Mouse (Mus musculus): ENCODE measurements around the gene Prss44.
A peak's percentile ranks its signal among the peaks of the same experiment; 100 is the strongest.
"Not testable (repeated sequence)": the region's sequence is repeated elsewhere in the genome, so short reads cannot be mapped to it uniquely, and the experiment has no call there.

The Prss44 gene

DNA sequence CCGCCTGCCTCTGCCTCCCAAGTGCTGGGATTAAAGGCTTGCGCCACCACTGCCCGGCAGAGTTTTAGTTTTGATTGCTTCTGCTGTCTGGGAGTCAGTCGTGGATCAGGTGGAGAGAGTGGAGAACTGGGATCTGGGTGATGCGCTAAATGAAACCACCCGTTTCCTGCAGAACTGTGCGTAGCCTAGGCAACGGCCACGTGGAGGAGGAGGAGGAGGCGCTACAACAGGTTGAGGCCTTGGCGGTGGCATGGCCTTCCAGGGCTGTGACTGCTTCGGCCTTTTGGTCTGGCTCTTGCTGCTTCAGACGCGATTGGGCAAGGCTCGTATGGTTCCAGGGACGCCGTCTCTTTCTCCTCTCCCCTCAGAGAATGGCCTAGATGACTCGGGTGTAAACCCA lies at the start of gene Prss44:
Prss44 (plus strand) TSS at position 206 of the 400 bp plus-strand sequence.
- no peak for DNase-seq (ENCODE audit: low read depth)

GRCm38 (mm10) chr9:110772336-110772735 lies 41.5 kb upstream of the Prss44 start:
- no peak for DNase-seq (ENCODE audit: low read depth)

- DNase-seq (ENCODE audit: low read depth), result no peak
These were observed 39.2 kb upstream of the Prss44 start for GRCm38 (mm10) chr9:110774403-110775268.

GRCm38 (mm10) chr9:110775269-110776022 lies 38.3 kb upstream of the Prss44 start:
- no peak for DNase-seq (ENCODE audit: low read depth)

- DNase-seq (ENCODE audit: low read depth), result no peak
These were observed 35.7 kb upstream of the Prss44 start for GRCm38 (mm10) chr9:110778100-110778499.

DNA sequence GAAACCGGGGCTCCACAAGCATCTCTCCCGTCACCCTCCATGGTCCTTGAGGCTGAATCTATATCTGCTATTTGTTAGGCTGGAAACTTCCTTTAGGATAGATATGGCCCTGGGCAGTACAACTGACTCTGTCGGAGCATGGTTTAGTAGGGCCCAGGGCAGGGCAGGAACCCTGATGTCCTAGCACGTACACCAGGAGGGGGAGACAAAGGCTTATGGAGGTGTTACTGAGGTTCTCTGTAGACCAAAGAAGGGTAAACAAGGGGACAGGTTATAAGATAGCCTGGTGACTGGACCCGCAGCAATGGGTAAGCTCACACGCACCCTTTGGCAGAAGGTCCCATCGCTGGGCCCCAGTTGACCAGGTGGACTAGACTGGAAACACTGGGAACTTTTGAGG lies 35.2 kb upstream of the Prss44 start:
- no peak for DNase-seq (ENCODE audit: low read depth)

DNA sequence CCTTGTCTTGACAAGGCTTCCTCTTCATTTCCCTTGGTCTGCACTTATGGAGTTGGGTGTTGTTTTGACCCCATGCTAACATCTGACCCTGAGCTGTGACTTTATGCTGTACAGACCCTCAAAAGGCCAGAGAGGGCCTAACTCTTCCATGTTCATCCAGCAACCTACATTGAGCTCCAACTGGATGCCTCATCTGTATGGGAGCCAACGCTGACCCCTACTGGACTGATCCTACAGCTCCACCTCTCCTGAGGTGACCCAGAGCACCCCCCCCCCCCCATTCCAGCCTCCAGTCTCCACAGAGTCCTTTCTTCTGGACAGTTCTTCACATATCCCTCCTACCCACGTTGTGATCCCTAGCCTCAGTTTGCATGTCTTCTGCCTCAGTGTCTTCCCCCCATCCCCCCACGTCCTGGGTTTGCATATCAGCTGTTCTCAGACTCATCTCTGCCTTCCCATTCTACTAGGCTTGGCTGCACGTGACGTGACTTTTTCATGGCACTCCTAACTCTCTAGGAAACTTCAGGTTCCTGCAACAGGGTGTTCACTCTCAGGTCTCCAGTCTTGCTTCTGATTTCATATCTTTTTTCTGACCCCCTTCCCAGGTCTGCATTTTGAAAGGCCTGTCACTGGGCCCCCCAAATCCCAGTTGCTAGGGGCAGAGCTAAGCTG lies 34.4 kb upstream of the Prss44 start:
- no peak for DNase-seq (ENCODE audit: low read depth)

- DNase-seq (ENCODE audit: low read depth), result peak; percentile 87
These were observed 32.5 kb upstream of the Prss44 start for GRCm38 (mm10) chr9:110781256-110781721.

DNA sequence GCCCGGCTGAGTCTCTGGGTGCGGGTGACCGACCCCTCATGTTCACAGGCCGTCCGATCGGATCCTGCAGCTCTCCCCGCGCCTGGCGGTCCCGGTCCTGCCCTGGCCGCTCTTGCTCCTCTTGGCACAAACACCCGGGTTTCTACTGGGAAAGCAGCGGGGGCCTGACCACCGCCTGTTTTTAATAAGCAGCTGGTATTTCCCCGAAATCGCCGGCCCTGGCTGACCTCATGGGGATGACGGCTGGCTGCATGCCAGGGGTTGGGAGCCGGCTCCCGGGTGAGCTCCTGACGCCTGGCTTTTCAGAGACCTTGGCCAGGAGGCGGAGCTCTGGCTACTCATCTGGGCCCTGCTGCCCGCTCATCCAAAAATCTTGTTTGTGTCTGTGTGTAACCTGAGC lies 32.1 kb upstream of the Prss44 start:
- peak; percentile 96 for DNase-seq (ENCODE audit: low read depth)

DNA sequence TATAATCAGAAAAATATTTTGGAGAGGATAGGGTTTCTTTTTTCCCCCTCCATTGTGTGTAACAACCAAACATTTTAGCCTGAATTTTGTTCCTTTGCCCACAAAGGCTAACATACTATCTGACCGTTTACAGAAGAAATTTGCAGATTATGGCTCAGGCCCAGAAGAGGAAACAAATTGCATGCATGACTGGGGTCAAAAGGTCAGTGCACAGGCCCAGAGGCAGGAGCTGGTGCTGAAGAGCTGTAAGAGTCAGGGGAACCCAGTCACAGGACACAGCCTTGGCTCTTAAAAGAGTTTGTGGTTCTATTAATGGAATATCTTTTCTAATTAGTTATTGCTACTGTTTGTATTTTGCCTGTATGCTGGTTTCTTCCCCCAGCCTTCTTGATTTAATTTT lies 30.2 kb upstream of the Prss44 start:
- DNase-seq (ENCODE audit: low read depth), result no peak

DNA sequence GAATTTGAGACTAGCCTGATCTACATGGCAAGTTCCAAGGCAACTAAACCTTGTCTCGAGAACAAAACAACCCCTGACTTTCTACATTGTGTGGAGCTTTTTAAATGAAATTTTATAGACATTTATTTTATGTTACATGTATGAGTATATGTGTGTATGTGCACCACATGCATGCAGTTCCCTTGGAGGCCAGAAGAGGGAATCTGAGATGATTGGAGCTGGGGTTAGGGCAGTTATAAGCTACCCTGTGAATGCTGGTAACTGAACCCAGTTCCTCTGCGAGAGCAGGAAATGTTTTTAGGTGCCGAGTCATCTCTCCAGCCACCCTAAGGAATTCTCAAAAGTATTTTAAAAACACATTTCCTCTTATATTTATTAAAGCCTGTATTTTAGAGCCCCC lies 25.6 kb upstream of the Prss44 start:
- no peak for DNase-seq (ENCODE audit: low read depth)

- peak; percentile 83 for DNase-seq (ENCODE audit: low read depth)
These were observed 23.3 kb upstream of the Prss44 start for GRCm38 (mm10) chr9:110790462-110790861.

- DNase-seq (ENCODE audit: low read depth), result no peak
These were observed 16.8 kb upstream of the Prss44 start for GRCm38 (mm10) chr9:110797013-110797412.

GRCm38 (mm10) chr9:110797866-110798265 lies 15.9 kb upstream of the Prss44 start, which contains the start of gene Prss42:
Prss42 (plus strand) TSS chr9:110798166.
- no peak for DNase-seq (ENCODE audit: low read depth)

- no peak for DNase-seq (ENCODE audit: low read depth)
These were observed 12.8 kb upstream of the Prss44 start for GRCm38 (mm10) chr9:110800834-110801479.

GRCm38 (mm10) chr9:110803294-110803693 lies 10.5 kb upstream of the Prss44 start:
- DNase-seq (ENCODE audit: low read depth), result no peak

- DNase-seq (ENCODE audit: low read depth), result no peak
These were observed 3.7 kb upstream of the Prss44 start for GRCm38 (mm10) chr9:110810051-110810450.

- DNase-seq (ENCODE audit: low read depth), result not testable (repeated sequence)
These were observed 6.8 kb downstream of the Prss44 start for GRCm38 (mm10) chr9:110820546-110820945.

- no peak for DNase-seq (ENCODE audit: low read depth)
These were observed 7.6 kb downstream of the Prss44 start for GRCm38 (mm10) chr9:110821436-110821835.

GRCm38 (mm10) chr9:110825426-110825825 lies 11.6 kb downstream of the Prss44 start:
- DNase-seq (ENCODE audit: low read depth), result no peak

- no peak for DNase-seq (ENCODE audit: low read depth)
These were observed 12.0 kb downstream of the Prss44 start for GRCm38 (mm10) chr9:110825832-110826231.

- no peak for DNase-seq (ENCODE audit: low read depth)
These were observed 12.6 kb downstream of the Prss44 start, which contains the start of gene Prss43 for GRCm38 (mm10) chr9:110826390-110826789. Prss43 (plus strand) TSS chr9:110826690.
